Mouse (Mus musculus): Measurements from ENCODE around the gene Zscan4b.
"Not testable (repeated sequence)": the region's sequence is repeated elsewhere in the genome, so short reads cannot be mapped to it uniquely, and the experiment has no call there.

The Zscan4b gene

GRCm38 (mm10) chr7:10904950-10905349 lies at the start of gene Zscan4b:
TSS of gene Zscan4b (minus strand) at chr7:10905050.
- not testable (repeated sequence) for DNase-seq (ENCODE audit: extremely low spot score, low spot score)

Data from neural tube, embryonic 10.5 days (tissue).